Mouse (Mus musculus) heart, adult 2 months (tissue): ENCODE measurements around the gene Cacna1a.

ENCODE experiments used
- CTCF ChIP-seq: fragments of 200-600 bp; IDR thresholded peaks from 2 replicates; pipeline ENCODE4 v1.8.1; 2022; ENCODE audit warnings: antibody characterized with exemption, mild to moderate bottlenecking, moderate library complexity
- POLR2A ChIP-seq: fragments of 200-500 bp; IDR thresholded peaks from 2 replicates; pipeline ENCODE4 v1.6.1; 2011; ENCODE audit warnings: mild to moderate bottlenecking, low read depth, low read length, control low read depth; ENCODE audit not compliant: insufficient read depth

- no peak for TF ChIP-seq CTCF
- no peak for TF ChIP-seq POLR2A
These were observed 204.9 kb downstream of the Cacna1a start for GRCm38 (mm10) chr8:84593143-84593542.
